Mouse (Mus musculus) B cell, adult 2 months (primary cell): ENCODE measurements around the gene Tmcc2.

Experiments
- DNase-seq, 2 experiments: peaks; one replicate each; pipeline ENCODE4 v3.0.0; 2022

The Tmcc2 gene

DNA sequence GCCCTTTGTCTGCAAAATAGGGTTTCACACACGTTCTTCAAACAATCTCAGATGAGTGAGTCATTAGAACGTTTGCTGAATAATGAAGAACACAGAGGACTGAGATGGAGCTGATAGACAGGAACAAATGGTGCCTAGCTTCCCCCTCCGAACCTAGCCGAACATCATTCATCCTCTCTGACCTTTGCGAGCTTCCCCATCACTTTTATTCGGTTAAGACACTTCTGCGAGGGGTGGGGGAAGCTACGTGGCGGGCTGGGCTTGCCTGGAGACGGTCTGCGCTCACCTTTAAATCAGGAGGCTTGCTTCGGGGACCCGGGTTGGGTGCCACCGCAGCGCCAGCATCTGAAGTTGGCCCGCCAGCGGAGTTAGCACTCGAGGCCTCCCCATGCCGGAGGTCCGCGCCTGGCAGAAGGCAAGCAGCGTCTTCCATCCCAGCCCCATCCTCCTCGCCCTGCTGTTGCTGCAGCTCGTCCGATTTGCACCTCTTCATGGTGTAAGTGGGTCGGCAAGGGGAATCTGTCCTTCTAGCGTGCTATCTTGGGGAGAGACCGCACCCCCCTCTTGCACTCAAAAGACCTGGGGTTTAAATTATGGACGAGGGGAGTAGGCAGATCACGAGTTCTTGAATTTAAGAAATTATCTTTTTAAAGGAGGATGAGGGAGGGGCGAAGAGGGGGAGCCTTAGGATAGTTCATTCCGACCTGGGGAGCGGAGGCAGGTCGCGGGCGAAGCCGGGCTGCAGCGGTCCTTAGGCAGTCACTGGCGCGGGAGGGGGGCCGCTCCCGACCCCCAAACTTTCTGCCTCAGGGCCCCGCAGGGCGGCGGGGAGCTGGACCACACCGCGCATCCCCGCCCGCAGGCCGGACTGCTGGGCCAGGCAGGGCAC is at the start of gene Tmcc2:
Gene Tmcc2 (minus strand): TSS at position 591 of the 889 bp plus-strand sequence.
- DNase-seq = peak; percentile 41 to 49

DNA sequence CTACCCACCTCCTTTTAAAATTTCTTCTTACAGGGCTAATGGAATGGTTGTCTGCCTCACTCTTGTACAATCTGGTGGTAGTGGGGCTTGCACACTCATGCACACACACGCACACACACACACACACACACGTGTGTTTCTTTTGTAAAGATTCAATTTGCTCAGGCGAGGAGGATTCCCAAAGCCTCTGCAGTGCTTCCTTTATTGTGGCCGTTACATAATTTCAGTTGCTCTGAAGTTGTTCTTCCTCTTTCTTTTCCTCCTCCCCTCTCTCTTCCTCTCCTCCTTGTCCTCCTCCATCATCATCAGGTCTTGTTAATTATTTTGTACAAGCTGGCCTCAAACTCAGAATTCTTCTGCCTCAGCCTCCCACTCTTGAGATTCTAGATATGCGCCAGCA is 46.3 kb upstream of the Tmcc2 start:
- DNase-seq = no peak

DNA sequence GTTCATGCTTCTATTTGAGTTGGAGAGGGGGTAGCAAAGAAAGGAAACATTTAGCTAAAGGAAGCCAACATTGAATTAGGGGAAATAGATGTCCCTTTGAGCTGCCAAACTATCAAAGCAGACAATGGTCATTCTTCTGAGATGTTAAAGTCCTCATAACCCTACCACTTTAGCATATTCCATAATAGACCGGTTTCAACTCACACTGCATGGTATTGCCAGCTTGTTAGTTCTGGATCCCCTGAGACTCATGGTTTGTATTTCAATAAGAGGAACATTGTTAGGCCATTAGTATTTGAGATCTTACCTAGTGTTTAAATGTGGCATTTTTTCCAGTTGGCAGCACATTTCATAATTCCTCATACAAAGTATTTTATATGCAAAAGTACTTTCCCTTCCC is 45.9 kb upstream of the Tmcc2 start:
- DNase-seq = no peak

DNA sequence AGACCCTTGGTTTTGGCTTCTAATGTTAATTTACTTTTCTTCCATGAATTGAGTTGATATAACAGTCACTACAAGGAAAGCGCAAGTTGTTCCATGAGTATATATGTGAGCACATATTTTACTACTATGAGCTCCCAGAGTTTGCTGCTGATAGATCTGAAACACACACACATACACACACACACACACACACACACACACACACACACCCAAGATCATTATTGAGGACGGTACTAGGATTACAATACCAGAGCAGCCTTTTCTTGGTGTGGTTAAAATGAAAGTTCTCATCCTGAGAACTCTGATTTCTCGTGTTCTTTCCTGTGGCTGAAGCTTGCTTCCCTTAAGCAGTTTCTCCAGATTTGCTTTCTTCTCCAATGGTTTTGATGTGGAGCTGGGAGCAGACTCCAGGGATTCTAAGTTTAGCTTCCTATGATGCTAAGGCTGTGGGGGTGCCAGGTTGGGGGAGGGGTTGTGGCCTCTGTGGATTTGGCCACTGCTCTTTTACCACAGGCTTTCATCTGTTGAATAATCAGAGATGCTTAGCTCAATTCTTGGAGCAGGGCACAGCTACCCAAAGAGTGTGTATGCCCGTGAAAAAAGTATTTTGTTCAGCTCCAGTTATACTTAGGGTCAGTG is 45.4 kb upstream of the Tmcc2 start:
- DNase-seq = no peak

DNA sequence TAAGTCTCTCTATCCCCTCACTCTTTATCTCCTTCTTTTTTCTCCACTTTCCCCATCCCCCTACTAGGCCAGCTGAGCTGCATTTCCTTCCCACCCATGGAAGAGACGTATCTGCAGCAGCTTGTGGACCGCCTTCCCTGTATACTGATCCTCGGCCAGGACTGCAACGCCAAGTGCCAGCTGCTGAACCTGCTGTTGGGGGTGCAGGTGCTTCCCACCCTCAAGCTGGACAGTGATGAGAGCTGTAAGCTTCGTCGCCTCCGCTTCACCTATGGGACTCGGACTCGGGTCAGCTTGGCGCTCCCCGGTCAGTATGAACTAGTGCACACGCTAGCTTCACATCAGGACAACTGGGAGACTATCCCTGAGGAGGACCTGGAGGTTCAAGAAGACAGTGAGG is 43.0 kb upstream of the Tmcc2 start:
- no peak for DNase-seq

DNA sequence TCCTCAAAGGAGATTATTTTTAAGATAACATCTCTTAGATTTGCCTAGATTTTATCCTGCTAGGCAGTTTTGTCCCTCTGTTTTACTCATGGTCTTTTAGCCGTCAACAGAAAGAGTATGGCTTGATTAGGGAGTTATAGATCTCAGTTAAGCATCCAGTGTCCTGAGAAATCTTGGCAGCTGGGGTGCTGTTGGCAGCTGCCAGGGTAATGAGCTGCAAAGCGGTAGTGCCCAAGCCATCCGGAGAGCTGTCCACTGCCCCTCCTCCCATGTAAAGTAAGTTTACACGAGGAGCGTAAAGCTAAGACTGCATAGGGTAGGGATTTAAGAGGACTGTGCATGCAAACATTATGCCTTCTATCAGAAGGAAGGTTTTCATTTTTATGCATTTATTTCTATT is 42.3 kb upstream of the Tmcc2 start:
- no peak for DNase-seq

DNA sequence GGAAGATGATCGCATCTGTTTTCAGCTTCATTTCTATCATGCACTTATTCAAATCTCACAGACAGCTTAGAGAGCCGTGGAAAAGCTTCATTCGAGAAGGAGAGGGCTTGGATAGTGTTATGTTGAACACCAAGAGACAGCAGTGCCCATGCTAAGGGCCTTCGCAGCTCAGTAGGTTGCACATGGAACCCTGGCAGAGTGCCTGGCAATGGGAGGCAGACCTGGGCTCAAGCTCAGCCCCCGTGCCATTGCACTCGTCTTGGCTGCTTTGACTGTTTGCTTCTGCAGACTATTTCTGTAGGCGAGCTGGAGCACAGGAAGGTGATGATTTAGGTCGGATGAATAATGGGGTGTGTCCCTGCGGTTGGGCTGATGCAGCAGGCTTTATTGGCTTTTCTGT is 40.6 kb upstream of the Tmcc2 start:
- DNase-seq = no peak

DNA sequence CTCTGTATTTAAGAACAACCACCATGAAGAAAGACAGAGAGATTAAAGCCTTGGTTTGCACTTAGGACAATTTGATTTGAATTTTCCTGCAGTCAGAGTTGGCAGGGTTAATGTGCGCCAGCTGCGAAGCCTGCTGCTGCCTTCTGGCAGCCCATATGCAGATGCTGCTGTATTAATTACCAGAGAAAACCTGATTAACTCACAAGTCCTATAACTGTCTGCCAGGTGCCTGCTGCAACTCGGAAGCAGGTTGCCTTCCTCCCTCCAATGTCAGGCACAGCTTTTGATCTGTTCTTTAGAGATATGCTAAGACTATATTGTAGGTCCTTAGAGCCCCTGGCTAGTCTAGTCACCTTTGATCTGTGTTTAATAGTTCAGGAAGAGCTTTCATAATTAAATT is 39.7 kb upstream of the Tmcc2 start:
- DNase-seq = no peak

DNA sequence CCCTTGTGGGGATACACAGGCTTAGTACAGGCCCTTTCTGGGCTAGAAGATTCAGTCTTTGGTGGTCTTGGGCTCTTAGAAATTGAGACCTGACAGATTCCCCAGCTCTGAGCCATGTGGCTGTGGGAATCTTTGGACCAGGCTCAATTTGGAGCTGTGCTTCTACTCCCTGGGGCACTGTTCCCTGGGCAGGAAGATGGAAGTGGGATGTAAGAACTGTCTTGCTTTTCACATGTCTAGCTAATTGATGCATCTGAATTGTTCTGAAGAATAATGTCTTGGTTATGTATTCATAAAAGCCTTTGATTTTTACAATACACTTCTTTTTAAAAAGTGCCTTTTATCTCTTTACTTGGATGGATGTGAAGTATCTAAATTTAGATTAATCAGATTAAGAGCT is 34.5 kb upstream of the Tmcc2 start:
- no peak for DNase-seq

DNA sequence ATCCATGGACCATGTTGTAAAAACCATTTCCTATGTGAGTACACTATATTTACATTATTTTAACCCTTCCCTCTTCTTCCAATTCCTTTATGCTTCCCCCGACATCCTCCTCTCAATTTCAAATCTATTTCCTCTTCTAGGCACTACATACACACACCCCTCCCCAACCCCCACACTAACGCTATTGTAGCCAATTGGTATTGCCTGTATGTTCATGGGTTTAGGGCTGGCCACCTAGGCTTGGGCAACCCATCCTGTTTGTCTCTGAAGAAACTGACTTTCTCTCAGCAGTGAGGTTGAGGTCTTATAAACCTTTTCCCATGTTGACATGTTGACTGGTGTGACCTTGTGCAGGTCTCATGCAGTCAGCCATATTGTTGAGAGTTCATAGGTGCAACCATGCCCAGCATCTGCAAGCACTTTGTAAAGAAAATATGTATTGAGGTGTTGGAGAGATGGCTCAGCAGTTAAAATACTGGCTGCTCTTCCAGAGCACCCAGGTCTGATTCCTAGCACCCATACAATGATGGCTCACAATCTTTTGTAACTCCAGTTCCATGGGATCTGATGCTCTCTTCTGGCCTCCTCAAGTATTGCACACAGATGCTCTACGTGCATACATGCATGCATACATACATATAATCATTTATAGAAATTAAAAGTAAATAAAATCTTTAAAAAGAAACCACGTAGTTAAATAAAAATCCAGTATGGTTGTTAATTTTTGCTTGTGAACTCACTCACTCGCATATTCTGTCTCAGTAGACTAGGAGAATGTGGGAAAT is 32.0 kb upstream of the Tmcc2 start:
- no peak for DNase-seq

DNA sequence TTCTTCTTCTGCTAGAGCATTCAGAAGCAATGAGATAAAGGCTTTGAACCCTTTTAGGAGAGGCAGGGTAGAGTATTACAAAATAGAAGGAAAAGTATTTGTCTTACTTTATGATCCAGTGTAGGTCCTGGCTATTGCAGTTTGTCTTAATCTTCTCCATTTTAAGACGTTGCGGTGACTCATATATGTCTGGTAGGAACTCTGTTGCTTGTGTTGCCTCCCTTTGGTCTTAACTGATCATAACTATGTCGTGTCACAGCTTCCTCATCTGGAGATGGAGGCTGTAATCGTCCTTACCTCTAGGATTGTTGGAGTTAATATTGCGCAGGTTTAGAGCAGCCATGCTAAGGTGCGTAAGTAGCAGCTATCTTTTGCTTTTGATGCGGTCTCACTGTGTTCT is 29.6 kb upstream of the Tmcc2 start:
- DNase-seq = no peak

DNA sequence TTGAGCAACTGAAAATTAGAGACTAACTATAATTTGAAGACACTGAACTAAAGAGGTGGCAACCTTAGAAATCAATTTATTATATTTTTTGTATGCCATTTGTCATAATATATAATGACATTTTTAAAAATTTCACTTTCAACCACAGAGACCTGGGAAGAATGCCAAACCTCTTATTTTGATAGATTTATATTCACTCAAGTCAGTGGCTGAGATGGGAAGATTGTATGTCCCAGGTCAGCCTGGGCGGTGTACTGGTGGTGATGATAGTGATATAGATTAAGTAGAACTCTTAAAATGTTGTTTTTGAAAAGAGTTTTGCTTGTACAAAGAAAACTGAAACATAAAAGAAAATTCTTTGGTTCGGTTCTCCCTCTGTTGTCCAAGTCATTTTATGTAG is 29.1 kb upstream of the Tmcc2 start:
- DNase-seq = no peak

DNA sequence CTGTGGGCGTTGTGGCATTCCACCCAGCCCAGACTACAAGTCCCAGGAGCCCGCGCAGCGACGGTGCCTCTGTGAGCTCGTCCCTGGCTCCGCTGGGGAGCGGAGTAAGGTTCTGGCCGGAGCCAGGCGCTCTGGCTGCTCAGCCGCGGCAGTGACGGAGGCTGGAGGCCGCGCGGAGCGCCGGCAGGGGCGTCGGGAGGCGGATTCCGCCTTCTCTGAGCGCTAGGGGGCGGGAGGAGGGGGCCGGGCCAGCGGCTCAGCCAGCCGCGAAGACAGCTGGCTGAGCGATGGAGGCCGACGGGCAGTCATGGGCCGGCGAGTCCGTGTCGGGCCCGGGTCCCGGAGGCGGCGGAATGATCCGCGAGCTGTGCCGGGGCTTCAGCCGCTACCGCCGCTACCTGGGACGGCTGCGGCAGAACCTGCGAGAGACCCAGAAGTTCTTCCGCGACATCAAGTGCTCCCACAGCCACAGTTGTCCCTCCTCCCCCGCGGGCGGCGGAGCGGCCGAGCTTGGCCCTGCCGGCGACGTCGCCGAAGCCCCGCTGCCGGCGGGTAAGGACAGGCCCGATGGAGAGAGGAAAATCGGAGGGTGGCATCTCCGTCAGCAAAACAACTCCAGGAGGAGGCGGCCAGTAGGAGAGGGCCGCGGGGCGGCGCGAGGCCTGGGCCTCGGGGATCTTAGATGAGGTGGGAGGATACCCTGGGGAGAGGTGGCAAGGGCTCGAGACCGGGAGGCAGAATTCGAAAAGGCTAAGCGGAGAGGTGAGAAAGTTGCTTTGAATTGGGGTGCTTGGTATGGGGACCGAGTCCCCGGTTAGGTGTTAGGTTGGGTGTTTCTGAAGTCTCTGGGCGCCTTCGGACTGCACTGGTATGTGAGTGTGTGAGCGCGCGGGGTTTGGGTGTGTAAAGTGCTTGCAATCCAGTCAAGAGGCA is 26.5 kb upstream of the Tmcc2 start, which contains the start of gene Dstyk:
Gene Dstyk (plus strand): TSS at position 237 of the 933 bp plus-strand sequence.
- peak; percentile 86 to 88 for DNase-seq

DNA sequence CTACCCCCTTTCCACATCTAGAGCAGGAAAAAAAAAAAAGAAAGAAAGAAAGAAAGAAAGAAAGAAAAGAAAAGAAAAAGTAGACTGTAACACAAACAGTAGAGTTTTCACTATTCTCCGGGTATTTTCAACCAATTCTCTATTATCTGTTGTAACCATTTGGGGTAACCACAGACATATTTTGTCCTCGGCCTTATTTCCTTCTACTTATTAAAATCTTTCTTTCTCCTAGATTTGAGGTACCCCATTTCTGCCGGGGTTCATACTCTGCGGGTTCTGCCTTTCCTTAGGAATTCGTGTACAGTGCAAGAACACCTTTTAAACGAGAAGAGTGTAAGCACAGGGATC is 25.8 kb upstream of the Tmcc2 start:
- DNase-seq = no peak

DNA sequence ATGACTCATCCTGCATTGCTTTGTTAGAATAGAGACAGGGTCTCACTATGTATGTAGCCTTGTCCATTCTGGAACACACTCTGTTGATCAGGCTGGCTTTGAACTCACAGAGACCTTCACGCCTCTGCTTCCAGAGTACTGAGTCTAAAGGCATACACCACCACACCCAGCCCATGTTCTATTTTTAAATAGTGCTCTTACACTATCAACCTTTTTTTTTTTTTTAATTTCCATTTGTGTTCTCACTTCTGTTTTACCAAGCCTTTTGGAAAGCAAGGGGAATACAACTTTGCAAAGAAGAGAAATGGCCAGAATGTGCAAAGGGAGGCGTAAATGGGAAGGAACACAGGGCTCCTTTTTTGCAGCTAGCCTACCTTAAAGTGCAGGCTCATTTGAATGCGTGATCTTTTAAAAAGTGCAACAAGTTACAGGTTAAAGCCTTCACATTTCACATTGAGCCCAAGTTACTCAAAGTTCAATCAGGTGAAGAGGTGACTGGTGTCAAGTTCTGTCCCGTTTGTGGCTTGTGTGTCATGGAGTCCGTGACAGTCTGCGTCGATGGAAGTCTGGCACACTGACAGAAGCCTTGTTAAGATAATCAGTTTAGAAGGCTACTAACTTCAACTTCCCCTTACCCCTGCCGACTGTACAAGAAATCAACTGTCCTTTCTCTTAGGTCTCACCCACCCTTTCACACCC is 25.3 kb upstream of the Tmcc2 start:
- peak; percentile 42 to 45 for DNase-seq

DNA sequence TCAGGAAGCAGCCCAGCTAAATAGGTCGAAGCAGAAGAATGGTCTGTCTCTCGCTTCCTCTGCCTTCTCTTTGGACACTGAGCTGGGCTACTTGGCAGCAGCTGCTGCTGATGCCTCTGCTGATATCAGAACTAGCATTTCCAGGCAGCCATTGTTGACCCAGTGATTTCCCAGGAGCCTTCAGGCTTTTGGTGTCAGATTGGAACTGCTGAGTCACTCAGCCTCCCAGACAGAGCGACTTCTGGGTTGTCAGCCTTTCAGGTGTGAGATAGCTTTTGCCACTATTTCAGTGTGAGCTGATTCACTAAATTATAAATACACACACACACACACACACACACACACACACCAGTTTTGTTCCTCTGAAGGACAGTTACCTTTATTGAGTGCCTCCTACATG is 19.6 kb upstream of the Tmcc2 start:
- DNase-seq = no peak

DNA sequence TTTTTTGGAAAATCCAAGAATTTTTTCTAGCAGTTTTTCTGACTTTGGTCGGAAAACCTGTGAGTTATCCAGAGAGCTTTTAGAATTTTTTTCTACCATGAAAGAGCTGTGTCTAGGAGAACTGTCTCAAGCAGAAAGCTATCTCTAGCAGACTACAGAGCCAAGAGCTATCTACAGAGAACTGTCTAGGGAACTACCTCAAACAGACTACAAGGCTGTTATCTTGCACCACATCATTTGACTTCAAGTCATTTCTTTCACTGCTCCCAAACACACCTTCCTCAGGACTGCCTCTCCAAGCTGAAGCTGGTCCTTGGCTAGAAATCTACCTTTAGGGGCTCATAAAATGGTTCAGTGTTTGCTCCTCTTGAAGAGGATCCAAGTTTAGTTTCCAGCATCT is 10.8 kb upstream of the Tmcc2 start:
- DNase-seq = no peak

DNA sequence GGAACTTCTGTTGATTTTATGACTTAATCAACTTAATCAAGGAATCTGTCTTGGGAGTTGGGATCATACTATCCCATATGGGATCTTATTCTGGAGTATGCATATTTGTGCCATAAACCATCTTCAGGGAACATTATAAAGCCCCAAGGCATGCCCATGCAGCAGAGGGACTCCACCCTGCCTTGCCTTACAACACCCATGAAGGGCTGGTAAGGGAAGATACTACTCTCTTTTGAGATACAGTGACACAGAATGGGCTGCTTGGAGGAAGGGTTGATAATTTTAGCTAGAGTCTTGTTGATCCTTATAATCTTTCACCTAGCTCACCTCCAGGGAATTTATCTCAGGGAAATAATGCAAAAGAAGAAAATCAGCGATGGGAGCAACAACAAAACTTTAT is 9.5 kb upstream of the Tmcc2 start:
- no peak for DNase-seq

DNA sequence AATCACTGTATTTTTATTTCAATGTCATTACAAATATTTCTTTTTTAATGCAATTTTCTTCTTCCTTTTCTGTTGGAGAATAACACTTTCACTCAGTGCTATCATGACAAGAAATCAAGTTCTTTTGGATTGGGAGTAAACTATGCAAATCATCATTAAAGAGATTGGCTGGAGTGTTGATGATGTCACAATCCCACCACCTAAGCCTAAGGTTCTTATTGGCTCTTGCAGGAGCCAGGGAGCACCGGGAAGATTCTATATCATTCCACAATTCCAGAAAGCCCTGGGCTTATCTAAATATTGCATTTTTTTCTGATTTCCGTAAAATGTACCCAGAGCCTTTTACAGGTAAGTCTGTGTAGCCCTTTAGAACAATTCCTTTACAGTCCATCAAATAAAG is 5.6 kb upstream of the Tmcc2 start:
- DNase-seq = no peak

DNA sequence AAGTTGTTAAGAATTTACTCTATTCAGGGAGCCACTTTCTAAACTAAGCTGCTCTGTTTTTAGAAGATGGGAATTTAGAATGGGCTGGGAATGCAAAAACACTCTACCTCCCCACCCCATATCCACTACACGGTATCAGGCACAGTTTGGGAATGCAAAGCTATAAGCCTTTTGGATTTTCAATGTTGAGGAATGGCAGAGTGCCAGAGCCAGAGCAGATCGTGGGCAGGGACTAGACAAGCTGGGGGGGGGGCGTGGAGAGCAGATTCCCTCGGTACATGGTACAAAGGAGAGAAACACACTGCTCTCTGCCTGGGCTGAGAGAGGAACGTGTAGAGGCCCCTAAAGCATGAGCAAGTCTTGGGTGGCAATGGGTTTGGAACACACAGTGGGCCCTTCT is 1.8 kb upstream of the Tmcc2 start:
- DNase-seq = no peak

DNA sequence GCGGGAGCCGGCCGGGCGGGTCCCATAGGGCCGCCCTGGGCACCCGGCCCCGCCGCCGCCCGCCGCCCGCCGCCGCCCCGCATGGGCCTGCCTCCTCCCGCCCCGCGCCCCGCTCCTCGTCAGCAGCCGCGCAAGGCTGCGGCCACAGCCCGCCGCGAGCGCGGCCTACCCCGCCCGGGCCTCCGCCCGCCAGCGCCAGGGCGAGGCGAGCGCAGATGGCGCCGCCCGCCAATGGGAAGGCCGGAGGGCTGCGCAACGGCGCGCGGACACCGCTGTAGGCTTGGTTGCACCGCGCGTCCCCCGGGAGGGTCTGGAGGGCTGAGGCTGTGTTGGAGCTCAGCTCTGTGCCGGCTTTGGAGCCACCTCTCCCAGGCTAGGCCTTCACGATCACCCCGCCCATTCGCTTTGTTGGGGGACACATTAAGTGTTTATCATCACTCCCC is 520 bp upstream of the Tmcc2 start:
- peak; percentile 21 to 36 for DNase-seq
